Mouse (Mus musculus) heart, postnatal 0 days (tissue): ENCODE measurements around the gene Nfia. TPM values are rescaled to one million over a fixed set of nuclear protein-coding genes. Genes with fewer than 3 reads are reported as not detected.
A peak's percentile ranks its signal among the peaks of the same experiment; 100 is the strongest.

ENCODE experiments used
- ATAC-seq: fragments of 200-750 bp; cut with Nextera tagmentation; 2 replicates; pipeline ENCODE4 v1.8.0; 2017; ENCODE audit warnings: low read depth, moderate number of reproducible peaks, moderate library complexity; ENCODE audit not compliant: insufficient read depth
- DNase-seq: peaks from one replicate; pipeline ENCODE4 v3.0.0-alpha.2; 2016; ENCODE audit warnings: low spot score
- H3K27ac ChIP-seq: fragments of 300-500 bp; sonication (generic); 2 replicates; pipeline ENCODE4 v1.5.1; 2014; ENCODE audit warnings: low read depth, mild to moderate bottlenecking
- H3K27me3 ChIP-seq: fragments of 300-500 bp; sonication (generic); 2 replicates; pipeline ENCODE4 v1.6.1; 2014; ENCODE audit warnings: low read length, mixed read lengths; ENCODE audit not compliant: control insufficient read depth, insufficient read depth
- H3K36me3 ChIP-seq: fragments of 300-500 bp; sonication (generic); replicated peaks from 2 replicates; pipeline ENCODE4 v1.6.1; 2014; ENCODE audit warnings: low read length, mixed read lengths; ENCODE audit not compliant: control insufficient read depth, insufficient read depth
- H3K4me1 ChIP-seq: fragments of 300-500 bp; sonication (generic); 2 replicates; pipeline ENCODE4 v1.6.1; 2014; ENCODE audit warnings: antibody characterized with exemption; ENCODE audit not compliant: control insufficient read depth, insufficient read depth
- H3K4me2 ChIP-seq: fragments of 300-500 bp; sonication (generic); 2 replicates; pipeline ENCODE4 v1.6.1; 2014; ENCODE audit warnings: low read depth, mild to moderate bottlenecking, low read length, moderate library complexity
- H3K4me3 ChIP-seq: fragments of 300-500 bp; sonication (generic); 2 replicates; pipeline ENCODE4 v1.5.1; 2014; ENCODE audit warnings: low read depth, low read length
- H3K9ac ChIP-seq: fragments of 300-500 bp; sonication (generic); replicated peaks from 2 replicates; pipeline ENCODE4 v1.6.1; 2014; ENCODE audit warnings: low read depth, low read length, mixed read lengths
- H3K9me3 ChIP-seq: fragments of 300-500 bp; sonication (generic); replicated peaks from 2 replicates; pipeline ENCODE4 v1.6.1; 2016; ENCODE audit warnings: low read length; ENCODE audit not compliant: control insufficient read depth
- CTCF ChIP-seq: IDR thresholded peaks from 2 replicates; pipeline ENCODE4 v1.5.1; 2016; ENCODE audit warnings: antibody characterized with exemption, control low read depth, low read depth
- EP300 ChIP-seq: IDR thresholded peaks from 2 replicates; pipeline ENCODE4 v1.6.1; 2016; ENCODE audit warnings: antibody characterized with exemption, low read depth
- WGBS: fragments of 180-500 bp; shearing (Covaris S2); extraction: QIAGEN DNeasy Blood & Tissue Kit; methylation state at CpG from one replicate; pipeline ENCODE4 v1.1.7; 2014; 5-methylcytosine and 5-hydroxymethylcytosine counted together
- polyA plus RNA-seq: library from polyadenylated mRNA; unstranded; fragments of >200 nt; fragmentation: Nextera tagmentation; extraction: Ambion mirVana; gene quantifications from 2 replicates; pipeline ENCODE4 v1.2.1, GENCODE M21; 2015
- total RNA-seq: library from RNA; depleted of rRNA; stranded (reverse); fragments of >200 nt; gene quantifications from 2 replicates; pipeline ENCODE4 v1.2.3, GENCODE M21; 2014; ENCODE audit warnings: low replicate concordance

The Nfia gene
- total and polyA plus RNA-seq, 2 experiments from 2014 or later, result 53.8 to 114 TPM

DNA sequence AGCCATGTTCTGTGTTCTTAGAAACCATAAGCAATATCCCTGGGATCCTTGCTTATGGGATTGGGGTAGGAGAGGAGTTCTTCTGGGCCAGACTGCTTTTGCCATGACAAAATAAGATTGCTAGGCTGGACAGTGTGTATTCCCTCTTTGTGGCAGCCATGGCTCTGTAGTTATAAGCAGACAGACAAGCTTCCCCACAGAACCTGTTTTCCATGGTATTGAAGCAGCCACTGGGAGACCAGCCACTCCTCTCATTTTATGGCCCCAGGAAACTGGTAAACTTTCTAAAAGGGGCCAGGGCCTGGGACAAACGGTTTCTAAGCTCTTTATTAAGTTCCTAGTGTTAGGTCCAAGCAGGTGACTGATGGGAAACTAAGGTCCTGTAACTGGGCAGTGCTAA lies 309.4 kb downstream of the Nfia start:
- H3K4me3 ChIP-seq, result no peak overlapping the region

DNA sequence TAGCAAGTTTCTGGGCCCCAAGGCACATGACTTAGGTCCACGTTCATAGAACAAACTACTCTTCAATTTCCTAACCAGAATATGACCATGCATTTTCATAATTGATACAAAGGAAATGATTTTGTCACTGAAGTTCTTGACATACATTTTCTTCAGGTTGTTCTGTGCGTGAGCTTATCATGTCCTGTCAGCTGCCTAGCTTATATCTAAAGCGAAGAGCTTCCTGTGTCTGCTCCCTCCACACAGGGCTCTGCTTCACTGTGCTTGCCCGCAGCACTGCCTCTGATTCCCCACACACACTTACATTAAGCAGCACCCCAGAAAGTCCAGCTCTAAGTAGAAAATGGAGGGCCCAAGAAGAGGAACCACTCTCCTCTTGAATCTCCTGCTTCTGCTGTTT lies 310.0 kb downstream of the Nfia start:
- no peaks in the 10 kb centered on the region for H3K27me3 ChIP-seq
- TF ChIP-seq EP300 (no peak), CTCF (no peak)
- ATAC-seq (no peak), DNase-seq (no peak)
- no peak overlapping the region for H3K4me2 ChIP-seq
- H3K9me3 ChIP-seq, result no peaks in the 10 kb centered on the region
- no peak overlapping the region for H3K4me3 ChIP-seq
- H3K9ac ChIP-seq, result no peak overlapping the region
- H3K4me1 ChIP-seq, result peaks cover 17% of the 10 kb centered on the region
- 69% methylated on average over 4 of the region's 4 CpGs for WGBS
- no peak overlapping the region for H3K27ac ChIP-seq
- H3K36me3 ChIP-seq, result peaks cover 21% of the 10 kb centered on the region; the same call in 1 of the 2 replicates

More for the DNA sequence above, 309.4 kb downstream of the Nfia start:
- H3K36me3 ChIP-seq, result peaks cover 25% of the 10 kb centered on the region; the same call in 1 of the 2 replicates
- ATAC-seq (no peak), DNase-seq (no peak)
- H3K9ac ChIP-seq, result no peak overlapping the region
- WGBS, result 54% methylated on average over 1 of the region's 1 CpGs
- no peak overlapping the region for H3K4me2 ChIP-seq
- H3K4me1 ChIP-seq, result peaks cover 13% of the 10 kb centered on the region
- H3K27ac ChIP-seq, result no peak overlapping the region
- no peak for TF ChIP-seq CTCF
- TF ChIP-seq EP300, result no peak
- no peaks in the 10 kb centered on the region for H3K27me3 ChIP-seq
- no peaks in the 10 kb centered on the region for H3K9me3 ChIP-seq

DNA sequence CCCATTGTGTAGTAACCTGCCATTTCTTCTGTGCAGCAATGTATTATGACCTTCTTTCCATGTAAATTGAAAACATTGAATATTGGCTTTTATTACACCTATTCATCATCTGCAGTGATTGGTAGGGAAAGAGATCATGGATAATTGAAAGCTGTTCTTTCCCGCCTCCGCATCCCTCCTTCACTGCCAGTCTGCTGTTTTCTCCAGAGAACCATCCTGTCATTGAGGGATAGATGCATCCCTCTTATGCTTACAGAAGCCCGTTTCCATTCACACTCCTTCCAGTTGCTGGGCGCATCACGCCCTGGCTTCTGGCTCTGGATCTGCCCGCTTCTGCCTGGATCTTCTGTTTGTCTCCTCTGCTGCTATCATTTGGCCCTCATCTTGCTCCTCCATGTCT lies 312.5 kb downstream of the Nfia start:
- TF ChIP-seq EP300 (no peak), CTCF (no peak)
- Histone ChIP-seq H3K27ac (no peak overlapping the region), H3K27me3 (no peaks in the 10 kb centered on the region), H3K4me2 (no peak overlapping the region), H3K9ac (no peak overlapping the region), H3K4me1 (peaks cover 23% of the 10 kb centered on the region), H3K36me3 (peaks cover 21% of the 10 kb centered on the region; the same call in 1 of the 2 replicates), H3K9me3 (no peaks in the 10 kb centered on the region), H3K4me3 (no peak overlapping the region)
- WGBS, result 89% methylated on average over 6 of the region's 6 CpGs
- ATAC-seq, result no peak
- no peak for DNase-seq

DNA sequence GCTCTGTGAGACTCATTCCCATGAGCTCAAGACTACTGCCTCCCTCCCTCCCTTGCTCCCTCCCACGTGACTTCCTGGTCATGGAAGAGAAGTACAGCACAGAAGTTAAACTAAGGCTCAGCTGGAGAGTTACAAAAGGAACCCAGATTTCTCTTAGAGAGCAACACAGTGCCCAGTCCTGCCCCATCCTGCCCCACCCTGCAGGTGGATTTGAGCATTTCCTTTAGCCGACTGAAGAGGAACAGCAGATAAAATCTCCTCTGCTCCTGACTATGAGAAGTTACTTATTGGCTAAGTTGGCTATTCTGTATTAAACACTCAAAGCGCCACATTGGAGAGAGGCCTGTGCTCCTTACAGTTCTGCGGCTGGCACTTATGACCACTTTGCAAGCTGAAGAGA lies 314.4 kb downstream of the Nfia start:
- no peak for ATAC-seq
- 57% methylated on average over 4 of the region's 4 CpGs for WGBS

DNA sequence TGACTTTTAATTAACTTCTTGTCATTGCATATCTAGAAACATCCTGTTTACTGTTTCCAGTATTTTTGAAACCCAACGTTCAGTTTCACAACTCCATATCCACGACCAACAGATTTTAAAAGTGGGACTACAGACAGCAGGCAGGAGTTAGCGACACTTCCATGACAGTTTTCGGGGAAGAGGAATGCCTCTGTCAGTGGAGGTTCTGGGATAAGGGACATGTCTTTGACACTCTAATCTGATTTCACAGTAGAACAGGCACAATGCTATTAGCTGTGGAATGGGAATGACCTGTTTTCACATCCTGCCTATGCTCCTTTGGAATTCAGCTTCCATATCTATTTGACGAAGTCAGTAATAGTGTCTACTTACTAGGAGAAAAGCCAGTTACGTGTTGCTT lies 317.5 kb downstream of the Nfia start:
- TF ChIP-seq EP300 (no peak), CTCF (no peak)
- Histone ChIP-seq H3K9ac (no peak overlapping the region), H3K4me1 (peaks cover 49% of the 10 kb centered on the region), H3K9me3 (no peaks in the 10 kb centered on the region), H3K27me3 (no peaks in the 10 kb centered on the region), H3K36me3 (0 out of 2 replicates have a peak, but pooled peaks cover 9% of the 10 kb centered on the region), H3K4me2 (no peak overlapping the region), H3K4me3 (no peak overlapping the region), H3K27ac (peak overlapping the region; percentile 84; the same call in 1 of the 2 replicates)
- 28% methylated on average over 6 of the region's 6 CpGs for WGBS
- no peak for DNase-seq
- no peak for ATAC-seq

More for the DNA sequence above, 314.4 kb downstream of the Nfia start:
- TF ChIP-seq CTCF (no peak), EP300 (no peak)
- Histone ChIP-seq H3K36me3 (peaks cover 18% of the 10 kb centered on the region; the same call in 1 of the 2 replicates), H3K9me3 (no peaks in the 10 kb centered on the region), H3K27me3 (no peaks in the 10 kb centered on the region), H3K4me2 (no peak overlapping the region), H3K27ac (no peak overlapping the region), H3K4me3 (no peak overlapping the region), H3K9ac (no peak overlapping the region), H3K4me1 (peaks cover 30% of the 10 kb centered on the region)
- DNase-seq, result no peak

DNA sequence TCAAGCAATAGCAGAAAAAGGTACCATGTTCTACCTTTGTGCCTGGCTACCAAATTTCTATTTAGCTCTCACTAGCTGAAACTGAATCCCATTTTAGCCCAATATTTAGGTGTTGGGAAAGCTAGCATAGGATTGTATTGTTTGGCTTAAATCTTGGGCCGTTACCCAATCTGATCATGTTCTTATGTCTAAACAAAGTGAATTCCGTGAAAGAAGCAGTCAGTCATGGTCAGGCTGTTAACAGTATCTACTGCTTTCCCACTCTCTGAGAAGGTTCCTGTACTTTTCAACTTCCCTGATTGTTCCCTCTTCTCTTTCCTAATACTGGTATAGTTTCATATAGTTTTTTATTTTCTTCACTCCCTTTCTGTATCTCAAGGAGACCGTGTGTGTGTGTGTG lies 318.1 kb downstream of the Nfia start:
- Histone ChIP-seq H3K9me3 (no peaks in the 10 kb centered on the region), H3K4me1 (peaks cover 49% of the 10 kb centered on the region), H3K9ac (no peak overlapping the region), H3K4me3 (no peak overlapping the region), H3K36me3 (0 out of 2 replicates have a peak, but pooled peaks cover 3% of the 10 kb centered on the region), H3K27me3 (no peaks in the 10 kb centered on the region), H3K27ac (peak overlapping the region; percentile 84), H3K4me2 (no peak overlapping the region)
- 51% methylated on average over 3 of the region's 3 CpGs for WGBS
- ATAC-seq (no peak), DNase-seq (no peak)
- TF ChIP-seq CTCF (no peak), EP300 (no peak)
